Mouse (Mus musculus) left cerebral cortex, postnatal 36 days (tissue): ENCODE results near the gene Dnmt1. TPM values are rescaled to one million over a fixed set of nuclear protein-coding genes. Genes with fewer than 3 reads are reported as not detected.

Experiments
- DNase-seq, 2 experiments: peaks; one replicate each; pipeline ENCODE4 v3.0.0; 2021 to 2022; ENCODE audit warnings: low spot score in 2 of 2, mixed read lengths in 1 of 2
- intact Hi-C: fragments of 180-260 bp; cut with DNase I; formaldehyde crosslinking; loops from one replicate; pipeline ENCODE4 v1.15.1; 2025
- total RNA-seq, 2 experiments: library from RNA; stranded (reverse); gene quantifications; 2 replicates each; pipeline ENCODE4 v1.2.3; 2021

Gene Dnmt1
- total RNA-seq, 2 experiments from 2014 or later, result 40.1 to 43.0 TPM

GRCm38 (mm10) chr9:20946066-20946880 is 13.4 kb downstream of the Dnmt1 start:
- no peak for DNase-seq
- intact Hi-C loops, result no loop called here

DNA sequence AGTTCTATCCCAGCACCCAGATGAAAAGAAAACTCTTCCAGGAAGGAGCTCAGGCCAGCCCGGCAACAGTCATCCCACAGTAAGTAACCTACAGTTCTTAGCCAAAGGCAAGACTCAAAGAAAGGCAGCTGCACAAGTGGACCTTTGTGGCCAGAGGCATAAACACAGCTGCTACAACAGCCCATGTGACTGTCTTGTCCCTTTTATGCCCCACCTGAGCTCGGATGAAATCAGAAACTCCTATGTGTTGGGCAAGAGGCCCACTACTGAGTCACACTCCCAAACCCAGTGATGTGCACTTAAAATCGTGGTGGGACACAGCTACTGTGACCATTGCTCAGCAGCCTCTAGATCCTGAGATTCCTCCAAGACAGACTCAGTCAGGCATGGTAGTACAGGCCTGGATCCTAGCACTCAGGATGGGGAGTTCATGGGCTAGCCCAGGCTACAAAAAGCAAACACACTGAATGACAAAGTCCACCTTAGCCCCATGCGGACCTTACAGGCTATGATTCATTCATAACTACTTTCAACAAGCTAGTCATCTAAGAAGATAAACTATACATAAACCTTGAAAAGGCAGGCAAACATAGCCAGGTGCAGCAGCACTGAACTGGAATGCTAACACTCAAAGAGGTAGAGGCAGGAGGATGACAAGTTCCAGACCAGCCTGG is 14.9 kb downstream of the Dnmt1 start:
- intact Hi-C loops, result no loop called here
- DNase-seq, result no peak

DNA sequence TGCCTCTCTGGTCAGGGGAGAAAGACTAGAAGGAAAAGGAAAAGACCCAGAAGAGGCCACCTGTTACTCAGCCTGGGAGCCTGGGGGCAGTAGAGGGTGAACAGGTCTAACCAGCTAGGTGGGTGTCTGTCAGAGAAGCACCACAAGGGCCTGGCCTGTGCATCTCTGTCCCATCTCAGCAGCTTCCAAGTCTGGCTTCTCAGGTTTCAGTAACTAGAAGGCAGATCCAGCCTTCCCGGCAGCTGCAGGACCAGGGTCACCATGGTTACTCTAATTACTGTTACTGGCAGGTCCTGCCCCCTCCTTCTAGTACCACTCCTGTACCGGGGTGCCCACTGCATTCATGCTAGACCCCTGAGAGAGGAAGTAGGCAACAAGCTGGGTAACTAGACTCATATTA is 15.8 kb downstream of the Dnmt1 start:
- intact Hi-C loops, result no loop called here
- no peak for DNase-seq

DNA sequence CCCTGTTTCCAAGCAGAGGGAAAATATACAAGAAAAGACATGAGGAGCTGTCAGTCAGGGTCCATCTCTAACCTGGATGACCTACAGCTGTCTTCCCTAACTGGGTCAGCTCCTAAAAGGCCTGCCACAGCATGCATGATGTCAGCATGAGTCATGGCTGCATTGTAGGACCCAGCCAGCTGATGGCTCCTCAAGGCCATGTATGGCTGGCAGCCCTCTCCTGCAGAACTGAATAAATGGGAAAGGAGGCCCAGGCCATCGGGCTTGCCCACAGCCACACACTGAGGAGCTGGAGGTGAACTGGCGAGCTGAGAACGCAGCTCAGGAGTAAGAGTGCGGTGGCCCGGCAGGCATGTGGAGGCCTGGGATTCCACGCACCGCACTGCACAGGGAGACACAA is 16.3 kb downstream of the Dnmt1 start:
- intact Hi-C loops, result no loop called here
- DNase-seq, result no peak

DNA sequence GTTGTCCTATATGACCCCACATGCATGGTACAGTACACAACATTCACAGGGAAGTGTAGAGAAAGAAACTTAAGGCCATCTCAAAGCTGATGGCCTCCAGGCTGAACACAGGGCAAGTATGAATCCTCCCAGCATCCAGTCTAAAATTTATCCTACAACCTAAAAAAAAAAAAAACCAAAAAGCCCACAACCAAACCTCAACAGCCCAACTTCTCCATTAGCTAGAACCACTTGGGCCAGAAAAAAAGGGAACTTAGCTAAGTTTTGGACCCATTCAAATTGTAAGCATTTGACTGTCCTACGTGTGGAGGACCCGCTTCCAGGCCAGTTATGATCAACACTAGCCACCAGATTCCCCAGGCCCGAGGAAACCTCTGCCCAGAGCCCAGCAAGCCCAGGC is 36.4 kb downstream of the Dnmt1 start:
- no peak for DNase-seq

DNA sequence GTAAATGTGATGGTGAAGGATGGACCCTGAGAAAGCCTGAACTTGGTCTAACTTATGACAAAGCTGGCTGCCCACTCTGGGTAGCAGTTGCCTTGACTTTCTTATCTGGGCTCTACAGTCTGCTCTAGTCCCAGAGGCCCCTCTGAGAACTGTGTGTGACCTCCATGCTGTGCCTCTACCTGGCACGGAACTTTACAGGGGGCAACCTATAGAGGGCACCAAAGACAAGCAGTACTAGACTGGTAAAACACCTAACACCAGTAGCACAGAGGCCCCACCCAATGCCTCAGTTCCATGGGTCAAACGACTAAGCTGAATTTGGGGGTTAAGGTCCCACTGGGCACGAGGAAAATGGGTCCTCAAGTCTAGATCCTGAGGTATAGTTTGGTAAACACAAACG is 43.5 kb downstream of the Dnmt1 start:
- DNase-seq, result no peak
- intact Hi-C loops, result no loop called here

More for the DNA sequence above, 36.4 kb downstream of the Dnmt1 start:
- intact Hi-C loops, result no loop called here

- intact Hi-C loops, result no loop called here
- DNase-seq, result peak; percentile 34 to 36
Measured at GRCm38 (mm10) chr9:20909948-20910347, 49.7 kb downstream of the Dnmt1 start.

- DNase-seq, result no peak
- intact Hi-C loops, result loop anchor here (5.0 kb wide), 1 partner anchor 95 kb away; no protein-coding TSS in a partner anchor
Measured at GRCm38 (mm10) chr9:20902174-20902491, 57.6 kb downstream of the Dnmt1 start.

GRCm38 (mm10) chr9:20901466-20902173 is 58.1 kb downstream of the Dnmt1 start:
- intact Hi-C loops, result loop anchor here (5.0 kb wide), 1 partner anchor 96 kb away; no protein-coding TSS in a partner anchor
- DNase-seq, result no peak

DNA sequence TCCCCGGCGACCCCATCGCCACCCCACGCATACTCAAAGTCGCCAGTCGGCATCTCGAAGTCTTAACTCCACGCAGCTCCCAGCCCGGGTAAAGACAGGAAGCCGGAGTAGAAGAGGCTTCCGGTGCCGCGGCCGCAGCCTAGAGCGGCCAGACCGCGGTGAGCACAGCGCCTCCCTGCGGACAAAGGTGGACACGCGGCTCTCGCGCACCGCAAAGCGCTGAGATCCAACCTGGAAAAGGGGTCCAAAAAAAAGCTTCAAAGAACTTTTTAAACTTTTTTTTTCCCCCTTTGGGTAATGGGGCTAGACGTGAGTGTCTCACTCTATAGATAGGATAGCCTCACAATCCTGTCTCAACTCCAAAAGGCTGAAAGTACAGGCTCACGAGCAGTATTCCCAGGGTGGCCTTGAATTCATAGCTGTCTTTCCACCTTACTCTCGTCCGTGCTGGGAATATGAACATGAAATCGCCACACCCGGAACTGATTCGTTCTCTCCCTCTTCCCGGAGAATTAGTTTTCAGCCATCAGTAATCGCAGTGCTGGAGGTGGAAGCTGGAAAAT is 61.1 kb downstream of the Dnmt1 start, which contains the start of gene Eif3g:
TSS of gene Eif3g (minus strand) at position 113 of the 563 bp plus-strand sequence.
- DNase-seq, result peak; percentile 79 to 86
- intact Hi-C loops, result loop anchor here (5.0 kb wide), 1 partner anchor 234 kb away; the partner anchor contains the start of gene Tyk2

DNA sequence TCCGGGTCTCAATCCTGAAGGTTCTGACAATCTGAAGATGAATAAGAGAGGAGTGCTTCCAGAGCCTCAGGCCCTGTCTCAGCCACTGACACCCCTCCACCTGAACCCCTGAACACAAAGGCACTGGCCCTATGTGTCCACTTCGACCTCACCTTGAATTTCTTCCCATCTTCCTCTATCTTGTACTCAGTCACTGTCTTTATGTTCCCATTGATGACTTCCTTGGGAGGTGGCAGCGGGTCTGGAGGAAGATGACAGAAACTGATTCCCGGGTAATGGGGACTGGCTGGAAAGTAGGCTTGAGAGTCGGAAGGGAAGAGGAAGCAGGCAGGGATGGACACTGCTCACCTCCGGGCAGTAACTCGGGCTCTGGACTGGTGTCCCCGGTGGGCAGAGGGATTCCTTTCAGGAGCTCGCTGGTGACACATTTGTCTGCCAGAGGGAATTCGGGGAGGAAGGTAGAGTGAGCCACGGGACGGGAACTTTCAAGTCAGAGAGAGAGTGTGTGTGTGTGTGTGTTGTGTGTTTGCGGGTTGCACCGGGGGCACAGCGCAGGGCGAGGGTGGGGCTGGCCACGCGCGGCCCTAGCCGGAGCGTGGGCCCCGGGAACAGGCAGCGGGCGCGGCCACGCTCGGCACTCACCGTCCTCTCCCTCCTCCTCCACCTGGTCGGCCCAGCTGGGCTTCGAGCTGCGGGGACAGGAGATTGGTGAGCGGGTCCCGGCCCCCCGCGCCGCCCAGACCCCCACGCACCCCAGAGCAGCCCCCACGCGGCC is 61.8 kb downstream of the Dnmt1 start:
- DNase-seq, result no peak
- intact Hi-C loops, result loop anchor here (5.0 kb wide), 1 partner anchor 234 kb away; the partner anchor contains the start of gene Tyk2

DNA sequence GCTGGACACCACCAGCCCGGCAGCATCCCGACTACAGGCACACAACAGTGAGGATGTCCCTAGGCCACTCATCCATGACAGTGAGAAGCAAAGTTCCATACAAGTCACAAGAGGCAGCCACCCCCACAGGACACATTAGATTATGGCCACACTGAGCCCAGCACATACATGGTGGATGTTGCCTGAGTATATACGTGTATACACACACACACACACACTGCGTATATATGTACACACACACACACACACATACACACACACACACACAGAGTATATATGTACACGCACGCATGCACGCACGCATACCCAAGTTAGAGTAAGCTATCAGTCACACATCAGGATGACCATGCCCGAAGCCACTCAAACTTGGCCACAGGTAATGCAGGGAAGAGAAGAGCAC is 64.3 kb downstream of the Dnmt1 start:
- DNase-seq, result no peak
- intact Hi-C loops, result loop anchor here (5.0 kb wide), 1 partner anchor 237 kb away; the partner anchor contains the start of gene Tyk2

- intact Hi-C loops, result loop anchor here (5.0 kb wide), 1 partner anchor 238 kb away; the partner anchor contains the start of gene Tyk2
- DNase-seq, result no peak
Measured at GRCm38 (mm10) chr9:20894629-20895028, 65.1 kb downstream of the Dnmt1 start.

DNA sequence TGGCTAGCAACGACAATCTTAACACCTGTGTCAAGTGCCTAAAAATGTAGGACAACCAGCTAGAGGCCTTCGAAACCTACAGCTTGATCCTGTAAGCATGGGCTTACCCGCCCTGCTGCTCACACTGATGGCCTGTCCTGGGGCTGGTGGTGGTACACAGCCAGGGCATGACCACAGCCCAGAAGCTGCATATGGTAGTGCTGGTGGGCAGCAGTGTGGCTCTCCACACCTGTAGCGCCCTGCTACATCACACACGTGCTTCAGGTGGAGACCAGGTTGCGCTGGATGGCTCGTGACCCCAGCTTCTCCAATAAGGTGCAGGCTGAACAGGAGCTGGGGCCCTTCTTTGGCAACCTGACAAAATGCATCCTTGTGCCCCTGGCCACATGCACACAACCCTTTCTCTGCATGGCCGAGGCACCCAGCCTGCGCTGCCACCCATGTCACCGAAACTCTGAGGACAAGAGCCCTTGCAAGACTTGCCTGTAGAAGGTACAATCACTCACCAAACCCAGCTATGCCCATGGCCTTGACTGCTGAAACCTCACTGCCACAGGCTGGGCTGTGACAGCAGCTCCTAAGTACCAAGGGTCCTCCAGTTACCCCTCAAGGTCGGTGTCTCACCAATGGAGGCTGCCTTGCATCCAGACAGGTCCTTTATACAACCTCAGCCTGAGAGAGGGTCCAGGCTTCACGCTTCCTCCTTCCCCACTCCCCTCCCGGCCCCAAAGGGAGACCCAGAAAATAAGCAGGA is 65.9 kb downstream of the Dnmt1 start:
- DNase-seq, result no peak
- intact Hi-C loops, result no loop called here

GRCm38 (mm10) chr9:20893069-20893468 is 66.6 kb downstream of the Dnmt1 start:
- DNase-seq, result no peak
- intact Hi-C loops, result no loop called here

- DNase-seq, result no peak
- intact Hi-C loops, result no loop called here
Measured at GRCm38 (mm10) chr9:20892104-20892653, 67.5 kb downstream of the Dnmt1 start.

DNA sequence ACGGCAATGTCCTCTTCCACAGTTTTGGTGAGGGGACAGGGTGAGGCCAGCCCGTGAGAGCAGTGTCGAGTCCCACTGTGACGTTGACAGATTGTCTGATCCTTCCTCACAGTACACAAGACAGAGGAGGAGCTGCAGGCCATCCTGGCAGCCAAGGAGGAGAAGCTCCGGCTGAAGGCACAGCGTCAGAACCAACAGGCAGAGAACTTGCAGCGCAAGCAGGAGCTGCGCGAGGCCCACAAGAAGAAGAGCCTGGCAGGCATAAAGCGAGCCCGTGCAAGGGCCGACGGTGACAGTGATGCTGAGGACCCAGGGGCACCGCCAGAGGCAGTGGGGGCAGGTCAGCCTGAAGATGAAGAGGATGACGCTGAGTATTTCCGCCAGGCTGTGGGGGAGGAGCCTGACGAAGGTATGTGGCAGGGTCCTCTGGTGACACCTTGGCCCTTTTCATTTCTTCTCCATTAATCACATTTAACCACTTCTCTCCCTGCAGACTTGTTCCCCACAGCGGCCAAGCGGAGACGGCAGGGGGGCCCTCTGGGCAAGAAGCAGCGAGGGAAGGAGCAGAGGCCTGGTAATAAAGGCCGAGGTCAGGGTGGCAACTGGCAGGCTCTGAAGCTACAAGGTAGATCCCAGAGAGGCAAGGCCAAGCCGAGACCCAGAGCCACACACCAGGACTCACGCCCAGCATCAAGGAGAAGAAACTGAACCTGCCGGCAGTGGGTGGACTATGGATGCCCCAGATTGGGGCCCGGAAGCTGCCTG is 68.2 kb downstream of the Dnmt1 start:
- intact Hi-C loops, result no loop called here
- DNase-seq, result no peak
